Mouse (Mus musculus) stomach, postnatal 0 days (tissue): ENCODE measurements around the gene Cd81. TPM values are rescaled to one million over a fixed set of nuclear protein-coding genes. Genes with fewer than 3 reads are reported as not detected.

Source experiments
- ATAC-seq: fragments of 200-750 bp; cut with Nextera tagmentation; 2 replicates; pipeline ENCODE4 v1.8.0; 2017; ENCODE audit not compliant: low FRiP score, low TSS enrichment
- DNase-seq: peaks from one replicate; pipeline ENCODE4 v3.0.0-alpha.2; 2016; ENCODE audit warnings: low spot score
- H3K27ac ChIP-seq: fragments of 300-500 bp; sonication (generic); replicated peaks from 2 replicates; pipeline ENCODE4 v1.5.1; 2014; ENCODE audit warnings: mild to moderate bottlenecking, control low read depth
- H3K27me3 ChIP-seq: fragments of 300-500 bp; sonication (generic); 2 replicates; pipeline ENCODE4 v1.6.1; 2014; ENCODE audit warnings: low read length; ENCODE audit not compliant: control insufficient read depth, insufficient read depth
- H3K36me3 ChIP-seq: fragments of 300-500 bp; sonication (generic); 2 replicates; pipeline ENCODE4 v1.6.1; 2014; ENCODE audit warnings: low read length, mixed read lengths; ENCODE audit not compliant: control insufficient read depth, insufficient read depth
- H3K4me1 ChIP-seq: fragments of 300-500 bp; sonication (generic); replicated peaks from 2 replicates; pipeline ENCODE4 v1.6.1; 2014; ENCODE audit warnings: antibody characterized with exemption; ENCODE audit not compliant: control insufficient read depth, insufficient read depth
- H3K4me2 ChIP-seq: fragments of 300-500 bp; sonication (generic); replicated peaks from 2 replicates; pipeline ENCODE4 v1.6.1; 2014; ENCODE audit warnings: low read depth, mild to moderate bottlenecking, control low read depth, moderate library complexity
- H3K4me3 ChIP-seq: fragments of 300-500 bp; sonication (generic); 2 replicates; pipeline ENCODE4 v1.5.1; 2014; ENCODE audit warnings: low read depth, low read length, control low read depth
- H3K9ac ChIP-seq: fragments of 300-500 bp; sonication (generic); 2 replicates; pipeline ENCODE4 v1.6.1; 2014; ENCODE audit warnings: mild to moderate bottlenecking, low read length, control low read depth, mixed read lengths
- H3K9me3 ChIP-seq: fragments of 300-500 bp; sonication (generic); 2 replicates; pipeline ENCODE4 v1.6.1; 2016; ENCODE audit warnings: low read length; ENCODE audit not compliant: control insufficient read depth
- CTCF ChIP-seq: IDR thresholded peaks from 2 replicates; pipeline ENCODE4 v1.5.1; 2016; ENCODE audit warnings: antibody characterized with exemption, low read depth, mild to moderate bottlenecking, moderate library complexity
- EP300 ChIP-seq: optimal IDR thresholded peaks from 2 replicates; pipeline ENCODE3; 2016; ENCODE audit warnings: antibody characterized with exemption
- WGBS: fragments of 180-500 bp; shearing (Covaris S2); extraction: QIAGEN DNeasy Blood & Tissue Kit; methylation state at CpG from one replicate; pipeline ENCODE4 v1.1.7; 2014; 5-methylcytosine and 5-hydroxymethylcytosine counted together
- polyA plus RNA-seq: library from polyadenylated mRNA; unstranded; fragments of >200 nt; fragmentation: Nextera tagmentation; extraction: Ambion mirVana; gene quantifications from 2 replicates; pipeline ENCODE4 v1.2.1, GENCODE M21; 2015

The Cd81 gene
- polyA plus RNA-seq, 1 experiment from 2014 or later: 381 TPM

DNA sequence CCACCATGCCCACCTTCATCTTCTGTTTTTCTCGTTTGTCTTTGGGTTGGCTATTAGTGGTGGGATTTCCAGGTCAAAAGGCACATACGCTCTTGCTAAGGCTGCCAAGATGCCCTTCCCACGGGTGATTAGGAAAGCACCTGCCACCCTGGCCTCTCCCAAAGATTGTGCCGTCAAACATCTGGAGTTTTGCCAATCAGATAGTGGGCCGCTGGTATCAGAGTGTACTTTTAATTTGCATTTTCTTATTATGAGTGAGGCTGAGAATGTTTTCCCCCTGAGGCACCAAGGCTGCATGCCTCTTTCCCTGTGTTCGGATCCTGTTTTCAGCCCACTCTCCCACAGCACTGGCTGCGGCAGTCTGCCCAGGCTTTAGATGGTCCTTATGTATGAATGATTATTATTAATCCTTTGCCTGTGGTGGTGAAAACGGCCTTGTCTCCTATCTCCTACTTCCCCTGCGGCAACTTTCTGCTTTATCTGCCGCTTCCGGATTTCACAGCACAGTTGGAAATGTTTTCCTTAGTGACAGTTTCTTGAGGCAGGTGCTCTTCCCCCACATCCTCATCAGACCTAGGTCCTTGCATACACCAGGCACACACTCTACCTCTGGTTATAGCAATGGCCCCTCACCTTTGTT lies 52.8 kb downstream of the Cd81 start:
- H3K4me1 ChIP-seq: 0 out of 2 replicates have a peak, but pooled peaks cover 2% of the 10 kb centered on the region
- peaks cover 6% of the 10 kb centered on the region; the same call in 1 of the 2 replicates for H3K27me3 ChIP-seq
- TF ChIP-seq EP300 (no peak), CTCF (no peak)
- ATAC-seq (peak; percentile 41; the same call in 1 of the 2 replicates), DNase-seq (peak; percentile 79)
- H3K4me2 ChIP-seq: no peak overlapping the region
- no peak overlapping the region for H3K4me3 ChIP-seq
- H3K9ac ChIP-seq: no peak overlapping the region
- H3K27ac ChIP-seq: no peak overlapping the region
- no peaks in the 10 kb centered on the region for H3K9me3 ChIP-seq
- no peaks in the 10 kb centered on the region for H3K36me3 ChIP-seq
- 50% methylated on average over 11 of the region's 11 CpGs for WGBS

DNA sequence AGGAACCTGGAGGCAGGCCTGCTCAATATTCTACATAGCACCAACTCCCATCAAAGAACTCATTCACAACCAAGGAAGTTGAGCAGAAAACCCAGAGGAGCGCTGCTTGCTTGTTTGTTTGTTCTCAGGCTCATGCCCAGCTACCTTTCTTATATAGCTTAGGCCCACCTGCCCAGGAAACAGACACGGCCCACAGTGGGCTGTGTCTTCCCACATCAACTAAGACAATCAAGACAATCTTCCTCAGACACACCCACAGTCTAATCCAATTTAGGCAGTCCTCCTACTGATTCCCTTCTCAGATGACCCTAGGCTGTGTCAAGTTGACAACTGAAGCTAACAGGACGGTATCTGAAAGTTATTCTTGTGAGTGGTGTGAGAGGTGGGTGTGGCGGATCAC lies 53.5 kb downstream of the Cd81 start, which contains the start of gene Kcnq1:
Gene Kcnq1, plus strand, starts transcription at position 301 of the 400 bp plus-strand sequence.
- Histone ChIP-seq H3K27me3 (peaks cover 6% of the 10 kb centered on the region; the same call in 1 of the 2 replicates), H3K9me3 (no peaks in the 10 kb centered on the region), H3K4me1 (0 out of 2 replicates have a peak, but pooled peaks cover 2% of the 10 kb centered on the region), H3K9ac (peak within 1 kb of the TSS; percentile 51), H3K27ac (peak within 1 kb of the TSS; percentile 56), H3K36me3 (no peaks in the 10 kb centered on the region), H3K4me3 (peak within 1 kb of the TSS; percentile 42), H3K4me2 (peak within 1 kb of the TSS; percentile 64)
- 77% methylated on average over 4 of the region's 4 CpGs for WGBS
- DNase-seq: no peak
- TF ChIP-seq CTCF: no peak
- no peak for TF ChIP-seq EP300
- no peak for ATAC-seq

DNA sequence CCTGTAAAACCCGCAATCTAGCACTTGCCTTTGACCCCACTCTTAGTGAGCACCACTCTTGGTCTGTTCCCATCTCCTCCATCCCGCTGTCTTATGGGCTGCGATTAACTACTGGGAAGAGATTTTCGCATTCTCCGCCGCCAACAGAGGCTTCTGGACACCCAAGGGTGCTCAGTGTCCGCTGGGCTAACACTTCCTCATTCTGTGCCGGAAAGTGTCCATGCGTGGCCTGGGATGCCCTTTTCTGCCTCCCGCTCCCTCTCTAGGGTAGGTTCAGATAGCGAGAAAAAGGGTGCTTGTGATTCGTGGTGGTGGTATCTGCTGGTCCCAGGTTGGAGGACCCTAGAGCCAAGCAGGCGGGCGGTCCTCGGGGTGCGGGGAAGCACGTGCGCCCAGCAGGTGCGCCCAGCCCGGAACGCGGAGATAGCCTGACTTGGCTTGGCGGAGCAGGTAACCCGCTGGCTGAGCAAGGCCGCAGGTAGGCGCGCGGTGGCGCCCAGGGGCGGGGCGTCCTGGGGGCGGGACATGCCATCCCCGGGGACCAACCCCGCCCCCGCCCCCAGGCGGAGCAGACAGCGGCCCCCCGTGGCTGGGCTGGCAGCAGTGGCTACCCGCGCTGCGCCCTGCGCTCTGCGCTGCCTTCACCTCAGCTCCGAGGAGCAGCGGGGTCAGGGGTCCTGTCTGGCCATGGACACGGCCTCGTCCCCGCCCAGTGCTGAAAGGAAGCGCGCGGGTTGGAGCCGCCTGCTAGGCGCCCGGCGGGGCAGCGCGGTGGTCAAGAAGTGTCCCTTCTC lies 54.3 kb downstream of the Cd81 start:
- ATAC-seq (peak; percentile 65), DNase-seq (peak; percentile 92)
- peak overlapping the region; percentile 64 for H3K4me2 ChIP-seq
- peaks cover 6% of the 10 kb centered on the region; the same call in 1 of the 2 replicates for H3K27me3 ChIP-seq
- H3K4me3 ChIP-seq: peak overlapping the region; percentile 42
- 0 out of 2 replicates have a peak, but pooled peaks cover 2% of the 10 kb centered on the region for H3K4me1 ChIP-seq
- no peak for TF ChIP-seq EP300
- TF ChIP-seq CTCF: peak; percentile 48
- peak overlapping the region; percentile 51 for H3K9ac ChIP-seq
- H3K36me3 ChIP-seq: no peaks in the 10 kb centered on the region
- H3K9me3 ChIP-seq: no peaks in the 10 kb centered on the region
- WGBS: 6% methylated on average over 45 of the region's 57 CpGs
- peak overlapping the region; percentile 56 for H3K27ac ChIP-seq

DNA sequence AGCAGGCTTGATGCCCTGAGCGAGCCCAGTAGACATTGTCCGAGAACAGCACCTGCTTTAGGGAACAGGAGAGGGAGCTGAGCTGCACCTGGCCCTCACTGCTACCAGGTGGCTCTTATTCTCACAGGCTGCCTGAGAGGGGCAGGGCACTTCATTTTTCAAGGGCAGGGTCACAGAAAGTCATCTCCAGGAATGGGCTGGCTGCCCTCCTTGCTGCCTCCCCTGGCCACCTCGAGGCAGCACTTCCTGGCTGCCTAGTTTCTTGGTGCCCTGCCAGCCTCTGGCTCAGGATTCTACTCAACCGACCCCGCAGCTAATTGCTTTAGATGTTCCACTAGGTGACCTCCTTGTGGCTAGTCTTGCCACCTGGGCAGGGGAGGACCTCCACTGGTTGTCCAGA lies 55.7 kb downstream of the Cd81 start:
- WGBS: 35% methylated on average over 5 of the region's 5 CpGs
- TF ChIP-seq EP300 (no peak), CTCF (peak; percentile 38)
- peak overlapping the region; percentile 64 for H3K4me2 ChIP-seq
- peak overlapping the region; percentile 30; the same call in 1 of the 2 replicates for H3K27ac ChIP-seq
- 0 out of 2 replicates have a peak overlapping the region, but pooled peaks have one; percentile 27 for H3K9ac ChIP-seq
- 0 out of 2 replicates have a peak, but pooled peaks cover 2% of the 10 kb centered on the region for H3K4me1 ChIP-seq
- peak; percentile 33 for ATAC-seq
- no peaks in the 10 kb centered on the region for H3K9me3 ChIP-seq
- DNase-seq: peak; percentile 70
- peaks cover 6% of the 10 kb centered on the region; the same call in 1 of the 2 replicates for H3K27me3 ChIP-seq
- H3K4me3 ChIP-seq: peak overlapping the region; percentile 3; the same call in 1 of the 2 replicates
- H3K36me3 ChIP-seq: no peaks in the 10 kb centered on the region

DNA sequence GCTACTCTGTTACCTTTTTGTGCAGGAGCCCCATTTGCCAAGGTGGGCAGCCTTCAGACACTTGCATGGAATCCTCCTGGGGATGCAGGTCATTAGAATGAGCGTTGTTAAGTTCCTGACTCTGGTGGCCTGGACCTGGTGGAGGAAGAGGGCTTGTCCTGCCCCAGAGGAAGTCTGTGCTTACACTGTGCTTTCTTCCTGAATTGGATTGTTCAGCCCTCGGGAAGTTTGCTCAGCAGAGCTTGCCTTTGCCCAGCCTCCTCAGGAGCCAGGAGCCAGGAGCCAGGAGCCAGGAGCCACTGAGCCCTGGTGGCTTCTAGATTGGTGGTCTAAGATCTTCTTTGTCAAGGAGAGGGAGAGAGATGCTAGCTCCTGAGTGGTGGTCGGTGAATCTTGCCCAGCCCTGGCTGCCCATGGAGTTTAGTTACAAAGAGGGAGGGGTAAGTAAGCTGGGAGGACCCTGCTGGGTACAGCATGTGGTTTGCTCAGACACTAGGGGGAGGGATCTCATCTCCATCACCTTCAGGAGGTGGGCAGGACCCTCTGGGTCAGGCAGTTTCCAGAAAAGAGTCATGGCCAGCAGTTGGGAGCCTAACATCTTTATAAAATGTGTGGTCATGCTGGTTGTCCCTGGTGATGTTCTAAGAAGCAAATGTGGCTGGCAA lies 56.6 kb downstream of the Cd81 start:
- 0 out of 2 replicates have a peak overlapping the region, but pooled peaks have one; percentile 3 for H3K4me3 ChIP-seq
- ATAC-seq: no peak
- peak overlapping the region; percentile 64 for H3K4me2 ChIP-seq
- H3K9ac ChIP-seq: no peak overlapping the region
- 16% methylated on average over 3 of the region's 3 CpGs for WGBS
- DNase-seq: no peak
- H3K36me3 ChIP-seq: no peaks in the 10 kb centered on the region
- no peaks in the 10 kb centered on the region for H3K9me3 ChIP-seq
- 0 out of 2 replicates have a peak, but pooled peaks cover 2% of the 10 kb centered on the region for H3K4me1 ChIP-seq
- H3K27me3 ChIP-seq: peaks cover 6% of the 10 kb centered on the region; the same call in 1 of the 2 replicates
- 0 out of 2 replicates have a peak overlapping the region, but pooled peaks have one; percentile 24 for H3K27ac ChIP-seq
- TF ChIP-seq EP300 (no peak), CTCF (no peak)
